Mouse (Mus musculus) hindbrain, embryonic 13.5 days (tissue): ENCODE measurements around the gene BC005624. TPM values are rescaled to one million over a fixed set of nuclear protein-coding genes. Genes with fewer than 3 reads are reported as not detected.

ENCODE experiments used
- polyA plus RNA-seq: library from polyadenylated mRNA; unstranded; fragments of >200 nt; fragmentation: Nextera tagmentation; extraction: Ambion mirVana; gene quantifications from 2 replicates; pipeline ENCODE4 v1.2.1, GENCODE M21; 2015

The BC005624 gene
- polyA plus RNA-seq, 1 experiment from 2014 or later, result 90.9 TPM

Other genes with a start within 250 kb of the BC005624 start
- gene 1700001O22Rik, start 178.5 kb downstream of the BC005624 start, polyA plus RNA-seq, result 1.7 and 2.4 TPM in 2 replicates
- 108 and 115 TPM in 2 replicates for gene Ntmt1, start 174.4 kb downstream of the BC005624 start, polyA plus RNA-seq
- 38.3 and 41.0 TPM in 2 replicates for gene Asb6, start 151.9 kb downstream of the BC005624 start, polyA plus RNA-seq
- 3.0 and 3.8 TPM in 2 replicates for gene Prrx2, start 147.2 kb downstream of the BC005624 start, polyA plus RNA-seq
- gene Ptges, start 52.3 kb downstream of the BC005624 start, polyA plus RNA-seq, result 3.8 and 5.8 TPM in 2 replicates
- gene Tor1b, start 29.2 kb downstream of the BC005624 start, polyA plus RNA-seq, result 17.4 and 17.6 TPM in 2 replicates
- gene Tor1a, start 14.3 kb downstream of the BC005624 start, polyA plus RNA-seq, result 90.8 and 92.5 TPM in 2 replicates
- gene Usp20, start 78 bp upstream of the BC005624 start, polyA plus RNA-seq, result 42.4 and 45.4 TPM in 2 replicates
- gene Fnbp1, start 159.8 kb upstream of the BC005624 start, polyA plus RNA-seq, result 20.7 and 21.9 TPM in 2 replicates
- 38.1 and 38.2 TPM in 2 replicates for gene Gpr107, start 170.1 kb upstream of the BC005624 start, polyA plus RNA-seq